Mouse (Mus musculus) megakaryocyte, embryonic 14.5 days (primary cell): ENCODE data around the gene Gm6020.

Source experiments
- FLI1 ChIP-seq: IDR thresholded peaks from 2 replicates; pipeline ENCODE4 v1.6.1; 2012; ENCODE audit warnings: low read length, inconsistent platforms, mixed read lengths
- GATA1 ChIP-seq: IDR thresholded peaks from 3 replicates; pipeline ENCODE4 v1.6.1; 2012; ENCODE audit warnings: mixed read lengths, low read length, inconsistent platforms, borderline replicate concordance

- TF ChIP-seq GATA1 (no peak), FLI1 (no peak)
Observed at GRCm38 (mm10) chr19:61175756-61176324, 7.8 kb upstream of the Gm6020 start, which contains the start of gene Gm7102.
